Mouse (Mus musculus): ENCODE data around the gene Ophn1. TPM values are rescaled to one million over a fixed set of nuclear protein-coding genes. Genes with fewer than 3 reads are reported as not detected.

Gene Ophn1
- total RNA-seq, 2 experiments from 2014 or later = 6.6 to 9.4 TPM

GRCm38 (mm10) chrX:98514359-98514904, 376.4 kb downstream of the Ophn1 start:
- intact Hi-C loops (cut with DNase I) = no loop called here
- no peak for DNase-seq (ENCODE audit: low spot score)

Small RNA genes within 50 kb of the gene (microRNA-seq; reads per million reads assigned to microRNA genes)
- not detected for gene Gm27554

Other genes with a start within 250 kb of the Ophn1 start
- 10 to 100 TPM; 21.4 to 21.5 TPM for gene Yipf6, start 45.3 kb upstream of the Ophn1 start, total RNA-seq (2021)
- 10 to 100 TPM; 31.5 to 37.0 TPM for gene Stard8, start 112.2 kb upstream of the Ophn1 start, total RNA-seq (2021)
- 10 to 100 TPM; 19.8 to 22.4 TPM for gene Efnb1, start 245.1 kb upstream of the Ophn1 start, total RNA-seq (2021)